8 mouse cellular contexts compared by ENCODE assay signal in the genomic region with DNA sequence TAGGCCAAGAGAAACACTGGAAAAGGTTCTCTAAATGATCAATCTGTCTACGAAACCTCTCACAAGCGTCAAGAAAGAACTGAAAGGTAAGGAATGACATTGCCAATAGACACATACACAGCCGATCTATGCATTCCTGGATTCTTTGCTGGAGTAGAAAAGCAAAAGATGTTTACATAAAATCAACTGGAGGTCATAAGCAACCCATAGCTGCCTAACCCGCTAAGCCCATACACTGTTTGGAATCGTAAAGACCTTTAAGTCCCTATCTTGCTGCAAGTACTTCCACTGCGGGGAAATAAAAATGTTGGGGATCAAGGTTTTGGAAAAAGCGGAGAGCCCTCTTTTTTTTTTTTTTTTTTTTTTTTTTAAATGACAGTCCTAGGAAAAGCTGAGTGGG. TPM values are rescaled to one million over a fixed set of nuclear protein-coding genes. Genes with fewer than 3 reads are reported as not detected.
DNase-seq lines count a peak whose midpoint lies in the region; ATAC-seq and TF ChIP-seq lines count a peak whose summit lies in the region.

No protein-coding gene starts in this region.

- peaks cover 47% of the 10 kb centered on the region for H3K4me1 ChIP-seq in kidney, embryonic 15.5 days
- H3K4me1 ChIP-seq in cortical plate, adult 2 months (ENCODE audit: control insufficient read depth, insufficient read depth, low read length), result peaks cover 3% of the 10 kb centered on the region
- peaks cover 15% of the 10 kb centered on the region for H3K4me1 ChIP-seq in hindbrain, postnatal 0 days (ENCODE audit: insufficient read depth, low read length)
- peaks cover 10% of the 10 kb centered on the region for H3K4me1 ChIP-seq in midbrain, postnatal 0 days (ENCODE audit: insufficient read depth, low read length)

- no peak for DNase-seq in kidney, postnatal 4 days
- no peak for DNase-seq in hindbrain, postnatal 0 days (ENCODE audit: low spot score)
- DNase-seq in midbrain, postnatal 0 days (ENCODE audit: low spot score), result no peak
- DNase-seq in layer of hippocampus, adult 18-20 months (ENCODE audit: low spot score in 2 of 2), result no peak
- no peak for DNase-seq in adrenal gland, adult 8-10 months
- no peak for DNase-seq in urinary bladder, postnatal 25 days (ENCODE audit: low spot score)

- H3K27me3 ChIP-seq in kidney, embryonic 15.5 days, result no peaks in the 10 kb centered on the region
- H3K27me3 ChIP-seq in hindbrain, postnatal 0 days (ENCODE audit: insufficient read depth, low read length), result no peaks in the 10 kb centered on the region
- no peaks in the 10 kb centered on the region for H3K27me3 ChIP-seq in midbrain, postnatal 0 days (ENCODE audit: insufficient read depth, low read length)

- peaks cover 11% of the 10 kb centered on the region for H3K36me3 ChIP-seq in kidney, embryonic 15.5 days
- H3K36me3 ChIP-seq in hindbrain, postnatal 0 days (ENCODE audit: insufficient read depth, low read length), result no peaks in the 10 kb centered on the region
- H3K36me3 ChIP-seq in midbrain, postnatal 0 days (ENCODE audit: insufficient read depth, low read length), result no peaks in the 10 kb centered on the region

- peak overlapping the region; percentile 89 for H3K9ac ChIP-seq in kidney, embryonic 15.5 days
- H3K9ac ChIP-seq in hindbrain, postnatal 0 days (replicated peaks; ENCODE audit: low read length), result peak overlapping the region; percentile 88
- peak overlapping the region; percentile 89 for H3K9ac ChIP-seq in midbrain, postnatal 0 days (replicated peaks; ENCODE audit: low read length, poor library complexity, severe bottlenecking)

- no peak for TF ChIP-seq CTCF in cortical plate, adult 2 months (IDR thresholded peaks at IDR 0.05; ENCODE audit: extremely low read depth, insufficient read depth, low read length)
- TF ChIP-seq CTCF in hindbrain, postnatal 0 days (IDR thresholded peaks at IDR 0.05; ENCODE audit: low read depth), result no peak
- no peak for TF ChIP-seq CTCF in midbrain, postnatal 0 days (IDR thresholded peaks at IDR 0.05)

- H3K4me2 ChIP-seq in kidney, embryonic 15.5 days, result peak overlapping the region; percentile 88
- peak overlapping the region; percentile 67 for H3K4me2 ChIP-seq in hindbrain, postnatal 0 days (ENCODE audit: low read depth, low read length)
- peak overlapping the region; percentile 79 for H3K4me2 ChIP-seq in midbrain, postnatal 0 days (ENCODE audit: low read depth, low read length, poor library complexity, severe bottlenecking)

- peak overlapping the region; percentile 91 for H3K4me3 ChIP-seq in kidney, embryonic 15.5 days (replicated peaks)
- peak overlapping the region; percentile 88 for H3K4me3 ChIP-seq in cortical plate, adult 2 months (ENCODE audit: insufficient read depth, low read length)
- H3K4me3 ChIP-seq in hindbrain, postnatal 0 days (ENCODE audit: low read length), result peak overlapping the region; percentile 86
- H3K4me3 ChIP-seq in midbrain, postnatal 0 days (ENCODE audit: low read depth, low read length), result peak overlapping the region; percentile 92

- peak overlapping the region; percentile 98; the same call in 1 of the 2 replicates for H3K27ac ChIP-seq in kidney, embryonic 15.5 days
- no peak overlapping the region for H3K27ac ChIP-seq in cortical plate, adult 2 months (ENCODE audit: insufficient read depth, low read length)
- peak overlapping the region; percentile 88; the same call in 1 of the 2 replicates for H3K27ac ChIP-seq in hindbrain, postnatal 0 days
- H3K27ac ChIP-seq in midbrain, postnatal 0 days (ENCODE audit: low read depth, low read length), result no peak overlapping the region; the same call in 1 of the 2 replicates

- H3K9me3 ChIP-seq in kidney, embryonic 15.5 days (replicated peaks), result no peaks in the 10 kb centered on the region
- no peaks in the 10 kb centered on the region for H3K9me3 ChIP-seq in hindbrain, postnatal 0 days (ENCODE audit: low read length)
- no peaks in the 10 kb centered on the region for H3K9me3 ChIP-seq in midbrain, postnatal 0 days (ENCODE audit: low read length)

- WGBS in kidney, embryonic 15.5 days, result 31% methylated on average over 7 of the region's 7 CpGs
- 37% methylated on average over 7 of the region's 7 CpGs for WGBS in hindbrain, postnatal 0 days
- WGBS in midbrain, postnatal 0 days, result 36% methylated on average over 7 of the region's 7 CpGs

- TF ChIP-seq POLR2A in cortical plate, adult 2 months (IDR thresholded peaks at IDR 0.05; ENCODE audit: extremely low read depth, insufficient read depth, low read length), result no peak

- no peak for ATAC-seq in kidney, embryonic 15.5 days (replicated peaks; ENCODE audit: low FRiP score)
- no peak for ATAC-seq in hindbrain, postnatal 0 days
- no peak for ATAC-seq in midbrain, postnatal 0 days (ENCODE audit: low FRiP score)

RNA-seq across cellular contexts. Expression of gene Vmp1, which starts 0.8 kb away (rescaled TPM):
- polyA plus RNA-seq in kidney, embryonic 15.5 days (2015; fragmentation: Nextera tagmentation; extraction: Ambion mirVana), result 139 and 144 TPM in 2 replicates
- polyA plus RNA-seq in cortical plate, adult 2 months (2012; rRNA removed), result 126 and 131 TPM in 2 replicates
- 31.3 and 51.6 TPM in 2 replicates for total RNA-seq in hindbrain, postnatal 0 days (2014; rRNA removed)
- polyA plus RNA-seq in hindbrain, postnatal 0 days (2015; fragmentation: Nextera tagmentation; extraction: Ambion mirVana), result 128 and 129 TPM in 2 replicates
- 45.3 and 73.0 TPM in 2 replicates for total RNA-seq in midbrain, postnatal 0 days (2014; rRNA removed)
- polyA plus RNA-seq in midbrain, postnatal 0 days (2015; fragmentation: Nextera tagmentation; extraction: Ambion mirVana), result 136 TPM in 2 replicates
- total RNA-seq in layer of hippocampus, adult 18-20 months (2021), result 100 to 1,000 TPM; 111 to 116 TPM
- 100 to 1,000 TPM in 3 of 4 experiments, 10 to 100 TPM in 1; 99.8 to 209 (median 138) TPM for total RNA-seq in adrenal gland, adult 8-10 months (2022)

RNA-seq across cellular contexts. Expression of gene Ptrh2, which starts 0.9 kb away (rescaled TPM):
- polyA plus RNA-seq in kidney, embryonic 15.5 days (2015; fragmentation: Nextera tagmentation; extraction: Ambion mirVana), result 35.8 and 38.2 TPM in 2 replicates
- 8.0 and 8.2 TPM in 2 replicates for polyA plus RNA-seq in cortical plate, adult 2 months (2012; rRNA removed)
- 8.4 and 10.6 TPM in 2 replicates for total RNA-seq in hindbrain, postnatal 0 days (2014; rRNA removed)
- 21.2 and 21.6 TPM in 2 replicates for polyA plus RNA-seq in hindbrain, postnatal 0 days (2015; fragmentation: Nextera tagmentation; extraction: Ambion mirVana)
- total RNA-seq in midbrain, postnatal 0 days (2014; rRNA removed), result 14.8 and 15.8 TPM in 2 replicates
- polyA plus RNA-seq in midbrain, postnatal 0 days (2015; fragmentation: Nextera tagmentation; extraction: Ambion mirVana), result 22.5 and 22.8 TPM in 2 replicates
- 10 to 100 TPM in 1 of 2 experiments, 1 to 10 TPM in 1; 10.0 to 10.9 TPM for total RNA-seq in layer of hippocampus, adult 18-20 months (2021)
- total RNA-seq in adrenal gland, adult 8-10 months (2022), result 10 to 100 TPM; 15.7 to 17.9 (median 17.2) TPM

Comparison
In these comparisons a context has a peak if more than half of its experiments do, and no peak if none do; other contexts are left out.
1. H3K27ac ChIP-seq: peak in kidney, embryonic 15.5 days (single experiment) and hindbrain, postnatal 0 days (single experiment); none in cortical plate, adult 2 months (single experiment) and midbrain, postnatal 0 days (single experiment).
2. Peak in every context shown above with its lines, with median percentiles within 50 percentile points of each other: H3K4me2 ChIP-seq, H3K4me3 ChIP-seq and H3K9ac ChIP-seq.